Mouse (Mus musculus) ES-E14 (cell line): ENCODE measurements at regions not wholly inside any gene's neighbourhood (a gene's known extent, or its start where the extent isn't known, plus 50 kb on each side); places are given as distances from the start of the nearest gene placed in this dataset.

Experiments
- DNase-seq: peaks from one replicate; pipeline ENCODE4 v3.0.0-alpha.2; 2013; ENCODE audit warnings: low read depth, low spot score
- H3K27ac ChIP-seq: 2 replicates; pipeline ENCODE4 v1.5.1; 2012; ENCODE audit warnings: low read depth, mild to moderate bottlenecking, low read length, moderate library complexity, mixed read lengths; ENCODE audit not compliant: poor library complexity, insufficient read depth, severe bottlenecking
- H3K36me3 ChIP-seq: 2 replicates; pipeline ENCODE4 v1.6.1; 2012; ENCODE audit warnings: mild to moderate bottlenecking, low read length, moderate library complexity, mixed read lengths; ENCODE audit not compliant: control insufficient read depth, poor library complexity, insufficient read depth, severe bottlenecking
- H3K4me1 ChIP-seq, 2 experiments: fragments of 150-350 bp in 1 of 2; sonication (generic) in 1 of 2; 2 replicates each; pipeline ENCODE4 v1.6.1; 2012; ENCODE audit warnings: low read length in 2 of 2, mild to moderate bottlenecking in 1 of 2, mixed read lengths in 1 of 2; ENCODE audit not compliant: control insufficient read depth in 2 of 2, insufficient read depth in 2 of 2, poor library complexity in 1 of 2
- H3K4me3 ChIP-seq, 2 experiments: fragments of 150-350 bp in 1 of 2; sonication (generic) in 1 of 2; 2 replicates each; pipeline ENCODE4 v1.5.1; 2012; ENCODE audit warnings: low read length in 2 of 2, low read depth in 1 of 2, mild to moderate bottlenecking in 1 of 2, mixed read lengths in 1 of 2; ENCODE audit not compliant: insufficient read depth in 1 of 2, poor library complexity in 1 of 2, severe bottlenecking in 1 of 2
- H3K9ac ChIP-seq: 2 replicates; pipeline ENCODE4 v1.6.1; 2012; ENCODE audit warnings: low read depth, mild to moderate bottlenecking, low read length, mixed read lengths; ENCODE audit not compliant: poor library complexity, insufficient read depth, severe bottlenecking
- H3K9me3 ChIP-seq: fragments of 150-350 bp; sonication (generic); 2 replicates; pipeline ENCODE4 v1.6.1; 2012; ENCODE audit warnings: low read depth, mild to moderate bottlenecking, low read length; ENCODE audit not compliant: control insufficient read depth, insufficient read depth
- CHD2 ChIP-seq: IDR thresholded peaks from 2 replicates; pipeline ENCODE4 v1.6.1; 2014; ENCODE audit warnings: mild to moderate bottlenecking, low read depth, low read length, inconsistent platforms
- HCFC1 ChIP-seq: IDR thresholded peaks from 2 replicates; pipeline ENCODE4 v1.6.1; 2012; ENCODE audit warnings: low read length, inconsistent platforms, borderline replicate concordance; ENCODE audit not compliant: insufficient read depth
- MAFK ChIP-seq: IDR thresholded peaks from 2 replicates; pipeline ENCODE4 v1.6.1; 2014; ENCODE audit warnings: mild to moderate bottlenecking, low read depth, low read length, inconsistent platforms; ENCODE audit not compliant: insufficient read depth
- ZC3H11A ChIP-seq: IDR thresholded peaks from 2 replicates; pipeline ENCODE4 v1.6.1; 2012; ENCODE audit warnings: low read depth, mild to moderate bottlenecking, inconsistent platforms, low read length, borderline replicate concordance
- ZNF384 ChIP-seq: IDR thresholded peaks from 2 replicates; pipeline ENCODE4 v1.6.1; 2012; ENCODE audit warnings: low read depth, low read length, inconsistent platforms
- in situ Hi-C, 2 experiments: fragments of 600-800 bp; cut with MboI; formaldehyde crosslinking; loops; one replicate each; pipeline ENCODE4 v1.15.1; 2025; ENCODE audit warnings: low sequenced_read_pairs in 2 of 2, inconsistent platforms in 1 of 2; ENCODE audit not compliant: unreplicated experiment in 2 of 2

- no peak overlapping the region for H3K27ac ChIP-seq
- H3K9me3 ChIP-seq = no peaks in the 10 kb centered on the region
- H3K36me3 ChIP-seq = no peaks in the 10 kb centered on the region
- no peak overlapping the region for H3K4me3 ChIP-seq
- H3K9ac ChIP-seq = no peak overlapping the region
- H3K4me1 ChIP-seq = peaks cover 4 to 9% of the 10 kb centered on the region in 2 experiments; a peak in 2 of 4 replicates
- no peak for DNase-seq
- in situ Hi-C loops = no loop called here
- TF ChIP-seq CHD2 (no peak), ZC3H11A (no peak), ZNF384 (no peak), MAFK (no peak), HCFC1 (no peak)
Measured at GRCm38 (mm10) chr17:31740059-31740458, 62.5 kb downstream of the Cryaa start.

- Histone ChIP-seq H3K4me3 (no peak overlapping the region), H3K9ac (no peak overlapping the region), H3K9me3 (no peaks in the 10 kb centered on the region), H3K36me3 (no peaks in the 10 kb centered on the region), H3K27ac (no peak overlapping the region), H3K4me1 (peaks cover 5 to 8% of the 10 kb centered on the region in 2 experiments; a peak in 3 of 4 replicates)
- in situ Hi-C loops = no loop called here
- no peak for DNase-seq
- TF ChIP-seq ZC3H11A (no peak), MAFK (no peak), ZNF384 (no peak)
Measured at GRCm38 (mm10) chr17:31743656-31744055, 66.0 kb downstream of the Cryaa start.

GRCm38 (mm10) chr17:31746198-31747111, 68.8 kb downstream of the Cryaa start:
- Histone ChIP-seq H3K36me3 (no peaks in the 10 kb centered on the region), H3K27ac (no peak overlapping the region), H3K9ac (no peak overlapping the region), H3K4me3 (no peak overlapping the region), H3K4me1 (peaks cover 5 to 8% of the 10 kb centered on the region in 2 experiments; a peak in 3 of 4 replicates), H3K9me3 (no peaks in the 10 kb centered on the region)
- TF ChIP-seq ZNF384 = no peak
- TF ChIP-seq ZC3H11A = no peak
- TF ChIP-seq MAFK = no peak
- no peak for TF ChIP-seq HCFC1
- TF ChIP-seq CHD2 = no peak
- in situ Hi-C loops = no loop called here
- no peak for DNase-seq

- TF ChIP-seq ZC3H11A (no peak), CHD2 (no peak), ZNF384 (no peak)
- Histone ChIP-seq H3K4me1 (peaks cover 5 to 8% of the 10 kb centered on the region in 2 experiments; a peak in 3 of 4 replicates), H3K9ac (no peak overlapping the region), H3K4me3 (no peak overlapping the region), H3K36me3 (no peaks in the 10 kb centered on the region), H3K27ac (no peak overlapping the region), H3K9me3 (no peaks in the 10 kb centered on the region)
- in situ Hi-C loops = no loop called here
- no peak for DNase-seq
Measured at GRCm38 (mm10) chr17:31747563-31747962, 70.0 kb downstream of the Cryaa start.

- H3K36me3 ChIP-seq = no peaks in the 10 kb centered on the region
- H3K27ac ChIP-seq = no peak overlapping the region
- no peak overlapping the region for H3K9ac ChIP-seq
- H3K4me3 ChIP-seq = no peak overlapping the region
- DNase-seq = no peak
- TF ChIP-seq HCFC1 = no peak
- TF ChIP-seq MAFK = no peak
- no peak for TF ChIP-seq ZNF384
- TF ChIP-seq CHD2 = no peak
- no peak for TF ChIP-seq ZC3H11A
- peaks cover 5 to 10% of the 10 kb centered on the region in 2 experiments; a peak in 3 of 4 replicates for H3K4me1 ChIP-seq
- in situ Hi-C loops = no loop called here
- no peaks in the 10 kb centered on the region for H3K9me3 ChIP-seq
Measured at GRCm38 (mm10) chr17:31748158-31748557, 70.6 kb downstream of the Cryaa start.
